Mouse (Mus musculus) small intestine, adult 2 months (tissue): ENCODE measurements at regions not wholly inside any gene's neighbourhood (a gene's known extent, or its start where the extent isn't known, plus 50 kb on each side); places are given as distances from the start of the nearest gene placed in this dataset.

Experiments
- H3K27ac ChIP-seq: fragments of 200-500 bp; 2 replicates; pipeline ENCODE4 v1.5.1; 2012; ENCODE audit warnings: low read depth, low read length, control low read depth, inconsistent platforms; ENCODE audit not compliant: insufficient read depth
- H3K27me3 ChIP-seq: fragments of 200-500 bp; 2 replicates; pipeline ENCODE4 v1.6.1; 2012; ENCODE audit warnings: mild to moderate bottlenecking, moderate library complexity, low read length, inconsistent platforms; ENCODE audit not compliant: control insufficient read depth, insufficient read depth
- H3K36me3 ChIP-seq: fragments of 200-500 bp; 2 replicates; pipeline ENCODE4 v1.6.1; 2012; ENCODE audit warnings: mild to moderate bottlenecking, low read length, control low read depth, inconsistent platforms; ENCODE audit not compliant: control insufficient read depth, insufficient read depth
- H3K4me1 ChIP-seq: fragments of 200-500 bp; 2 replicates; pipeline ENCODE4 v1.6.1; 2012; ENCODE audit warnings: low read length, inconsistent platforms, mixed read lengths; ENCODE audit not compliant: control insufficient read depth, insufficient read depth, insufficient read length
- H3K4me3 ChIP-seq: fragments of 200-500 bp; 2 replicates; pipeline ENCODE4 v1.5.1; 2012; ENCODE audit warnings: low read depth, mild to moderate bottlenecking, control low read depth, inconsistent platforms, low read length, moderate library complexity
- CTCF ChIP-seq: fragments of 200-500 bp; IDR thresholded peaks from 2 replicates; pipeline ENCODE4 v1.5.1; 2012; ENCODE audit warnings: low read depth, mild to moderate bottlenecking, control low read depth, inconsistent platforms, low read length, moderate library complexity, mixed read lengths; ENCODE audit not compliant: insufficient replicate concordance, insufficient read length; ENCODE audit errors: extremely low read depth
- POLR2A ChIP-seq: fragments of 200-500 bp; IDR thresholded peaks from 2 replicates; pipeline ENCODE4 v1.6.1; 2012; ENCODE audit warnings: low read depth, mild to moderate bottlenecking, control low read depth, inconsistent platforms, low read length, moderate library complexity
- WGBS: fragments of 180-500 bp; shearing (Covaris S2); methylation state at CpG from one replicate; pipeline ENCODE4 v1.1.7; 2018; 5-methylcytosine and 5-hydroxymethylcytosine counted together

GRCm38 (mm10) chr6:93190986-93191385 is 247.7 kb upstream of the Adamts9 start:
- Histone ChIP-seq H3K36me3 (no peaks in the 10 kb centered on the region), H3K27ac (no peak overlapping the region), H3K27me3 (no peaks in the 10 kb centered on the region), H3K4me1 (no peaks in the 10 kb centered on the region), H3K4me3 (no peak overlapping the region)
- WGBS = 81% methylated on average over 2 of the region's 2 CpGs
- TF ChIP-seq POLR2A (no peak), CTCF (no peak)

- no peaks in the 10 kb centered on the region for H3K27me3 ChIP-seq
- TF ChIP-seq POLR2A = no peak
- TF ChIP-seq CTCF = no peak
- H3K36me3 ChIP-seq = no peaks in the 10 kb centered on the region
- no peaks in the 10 kb centered on the region; the same call in 1 of the 2 replicates for H3K4me1 ChIP-seq
- WGBS = 70% methylated on average over 5 of the region's 5 CpGs
- no peak overlapping the region for H3K4me3 ChIP-seq
- no peak overlapping the region for H3K27ac ChIP-seq
Measured at GRCm38 (mm10) chr6:93168526-93168925, 225.2 kb upstream of the Adamts9 start.

DNA sequence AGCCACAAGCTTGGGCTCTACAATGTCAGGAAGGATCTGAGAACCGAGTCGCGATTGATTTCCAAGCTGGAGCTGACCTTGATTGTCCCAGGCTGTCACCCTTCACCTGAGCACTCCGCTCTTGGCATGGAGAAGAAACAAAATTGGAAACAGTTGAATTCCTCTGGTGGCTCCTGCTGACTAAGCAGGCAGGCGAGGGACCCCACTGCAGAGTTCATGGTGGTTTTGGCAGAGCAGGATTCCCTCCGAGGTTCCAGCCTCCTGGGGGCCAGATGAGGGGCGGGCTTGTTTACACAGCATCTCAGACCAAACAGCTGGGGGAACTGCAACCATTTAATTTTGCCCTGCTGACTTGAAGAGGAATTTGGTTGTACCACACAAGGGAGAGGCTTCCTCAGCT is 224.0 kb upstream of the Adamts9 start:
- WGBS = 35% methylated on average over 7 of the region's 7 CpGs
- no peak for TF ChIP-seq POLR2A
- no peak for TF ChIP-seq CTCF
- Histone ChIP-seq H3K36me3 (no peaks in the 10 kb centered on the region), H3K4me3 (no peak overlapping the region), H3K27ac (no peak overlapping the region), H3K4me1 (no peaks in the 10 kb centered on the region; the same call in 1 of the 2 replicates), H3K27me3 (no peaks in the 10 kb centered on the region)

DNA sequence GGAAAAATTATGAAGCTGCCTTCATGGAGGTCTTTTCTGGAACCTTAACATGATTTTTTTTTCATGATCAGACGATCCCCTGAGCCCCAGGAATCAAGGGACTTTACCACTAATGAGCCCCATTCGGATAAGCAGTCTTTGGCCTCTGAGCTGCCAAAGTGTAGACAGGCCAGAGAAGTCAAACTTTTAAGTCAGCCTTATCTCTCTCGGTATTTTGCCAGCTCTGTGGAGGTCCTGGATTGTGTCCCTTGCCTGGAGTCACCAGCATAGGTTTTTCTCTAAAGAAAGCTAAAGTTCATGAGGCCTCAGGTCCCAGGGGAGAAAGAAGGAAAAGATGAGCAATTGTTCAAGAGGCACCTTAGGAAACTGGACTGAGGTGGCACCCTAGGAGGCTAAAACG is 222.7 kb upstream of the Adamts9 start:
- H3K27ac ChIP-seq = no peak overlapping the region
- H3K4me3 ChIP-seq = no peak overlapping the region
- WGBS = 55% methylated on average over 4 of the region's 4 CpGs
- no peaks in the 10 kb centered on the region for H3K4me1 ChIP-seq
- TF ChIP-seq CTCF = no peak
- no peak for TF ChIP-seq POLR2A
- H3K27me3 ChIP-seq = no peaks in the 10 kb centered on the region
- no peaks in the 10 kb centered on the region for H3K36me3 ChIP-seq

GRCm38 (mm10) chr6:93152431-93153208 is 209.3 kb upstream of the Adamts9 start:
- H3K27ac ChIP-seq = no peak overlapping the region
- 0 out of 2 replicates have a peak, but pooled peaks cover 2% of the 10 kb centered on the region for H3K4me1 ChIP-seq
- no peak overlapping the region for H3K4me3 ChIP-seq
- 79% methylated on average over 5 of the region's 5 CpGs for WGBS
- H3K27me3 ChIP-seq = no peaks in the 10 kb centered on the region
- no peaks in the 10 kb centered on the region for H3K36me3 ChIP-seq
- TF ChIP-seq POLR2A (no peak), CTCF (no peak)

DNA sequence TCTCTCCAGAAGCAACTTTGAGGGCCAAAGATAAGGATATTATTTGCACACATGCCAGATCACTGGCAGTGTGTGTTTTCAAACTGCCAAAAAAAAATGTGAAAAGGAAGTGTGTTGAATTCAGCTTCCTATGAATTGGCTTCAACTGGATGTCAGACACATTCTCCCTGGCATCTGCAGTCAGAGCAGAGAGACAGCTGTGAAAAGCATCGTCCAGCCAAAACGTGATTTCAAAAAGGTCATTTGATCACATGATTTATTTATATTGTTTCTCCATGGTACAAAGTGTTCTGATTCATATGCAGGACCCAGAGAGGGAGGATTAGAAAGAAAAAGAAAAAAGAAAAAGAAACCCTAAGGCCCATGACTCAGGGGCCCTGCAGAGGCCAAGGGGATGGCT is 207.2 kb upstream of the Adamts9 start:
- Histone ChIP-seq H3K4me1 (0 out of 2 replicates have a peak, but pooled peaks cover 2% of the 10 kb centered on the region), H3K4me3 (no peak overlapping the region), H3K36me3 (no peaks in the 10 kb centered on the region), H3K27ac (no peak overlapping the region), H3K27me3 (no peaks in the 10 kb centered on the region)
- 54% methylated on average over 2 of the region's 2 CpGs for WGBS
- TF ChIP-seq POLR2A (no peak), CTCF (no peak)

DNA sequence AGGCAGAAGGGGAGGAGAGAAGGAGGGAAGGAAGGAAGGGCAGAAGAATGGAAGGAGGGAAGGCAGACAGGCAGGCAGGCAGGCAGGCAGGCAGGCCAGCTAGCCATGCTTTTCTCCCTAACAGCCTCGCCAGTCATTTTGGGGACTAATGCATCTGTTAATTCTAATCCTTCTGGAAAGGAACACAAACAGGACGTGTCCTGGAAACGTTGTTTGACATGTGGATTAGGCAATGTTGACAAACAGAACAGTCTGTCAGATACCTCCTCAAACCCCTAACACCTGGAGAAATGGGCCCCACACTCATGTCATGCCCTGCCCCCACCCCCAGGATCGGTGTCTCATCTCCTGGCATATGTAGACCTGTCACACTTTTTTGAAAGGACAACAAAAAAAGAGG is 206.7 kb upstream of the Adamts9 start:
- H3K4me3 ChIP-seq = no peak overlapping the region
- H3K4me1 ChIP-seq = 0 out of 2 replicates have a peak, but pooled peaks cover 2% of the 10 kb centered on the region
- H3K36me3 ChIP-seq = no peaks in the 10 kb centered on the region
- TF ChIP-seq CTCF (no peak), POLR2A (no peak)
- no peak overlapping the region for H3K27ac ChIP-seq
- no peaks in the 10 kb centered on the region for H3K27me3 ChIP-seq
- 18% methylated on average over 4 of the region's 4 CpGs for WGBS
